Mouse (Mus musculus): ENCODE measurements around the gene Aldh5a1.

DNA sequence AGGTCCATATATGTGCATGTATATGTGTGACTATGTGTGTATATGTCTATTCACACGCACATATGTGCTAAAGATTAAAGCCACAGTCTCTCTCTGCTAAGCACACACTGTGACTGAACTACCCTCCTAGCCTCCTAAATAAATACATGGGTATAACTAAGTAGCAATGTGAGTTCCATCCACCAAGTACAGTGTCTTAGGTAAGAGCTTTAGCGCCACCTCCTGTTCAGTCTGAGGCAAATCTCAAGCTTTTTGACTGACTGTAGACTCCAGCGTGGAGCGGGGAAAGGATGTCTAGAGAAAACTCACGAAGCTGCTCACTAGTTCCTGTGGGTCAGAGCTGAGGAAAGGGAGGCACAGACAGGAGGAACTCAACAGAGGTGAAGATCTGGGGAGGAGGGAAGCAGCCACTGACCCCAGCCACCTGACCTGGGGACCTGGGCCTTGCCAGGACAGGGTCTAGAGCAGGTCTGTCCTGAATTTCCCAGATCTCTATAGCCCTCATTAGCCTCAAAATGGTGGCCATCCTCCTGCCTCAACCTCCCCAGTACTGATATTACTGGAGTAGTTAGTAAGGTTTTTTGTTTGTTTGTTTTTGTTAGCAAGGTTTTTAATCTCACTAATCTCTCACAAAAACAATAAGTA lies 17.0 kb downstream of the Aldh5a1 start:
- TF ChIP-seq CTCF (conservative IDR thresholded peaks at IDR 0.05; ENCODE audit: insufficient read depth, insufficient read length, low read depth, low read length), result peak; percentile 67
- no peak for TF ChIP-seq POLR2A (IDR thresholded peaks at IDR 0.05; ENCODE audit: low read depth, low read length)
